Mouse (Mus musculus) kidney, embryonic 14.5 days (tissue): ENCODE data around the gene Akr1b7. TPM values are rescaled to one million over a fixed set of nuclear protein-coding genes. Genes with fewer than 3 reads are reported as not detected.
"Not testable (repeated sequence)": the region's sequence is repeated elsewhere in the genome, so short reads cannot be mapped to it uniquely, and the experiment has no call there.

Experiments used
- ATAC-seq: fragments of 200-750 bp; cut with Nextera tagmentation; 2 replicates; pipeline ENCODE4 v1.8.0; 2017; ENCODE audit warnings: moderate number of reproducible peaks, mild to moderate bottlenecking, moderate TSS enrichment, moderate library complexity; ENCODE audit not compliant: low FRiP score, low TSS enrichment
- H3K27ac ChIP-seq: fragments of 300-500 bp; sonication (generic); 2 replicates; pipeline ENCODE4 v1.5.1; 2014; ENCODE audit warnings: low read depth, mild to moderate bottlenecking, low read length, moderate library complexity, mixed read lengths
- H3K27me3 ChIP-seq: fragments of 300-500 bp; sonication (generic); 2 replicates; pipeline ENCODE4 v1.6.1; 2014; ENCODE audit warnings: mild to moderate bottlenecking, low read length; ENCODE audit not compliant: control insufficient read depth, insufficient read depth
- H3K36me3 ChIP-seq: fragments of 300-500 bp; sonication (generic); 2 replicates; pipeline ENCODE4 v1.6.1; 2014; ENCODE audit warnings: low read length, mixed read lengths; ENCODE audit not compliant: control insufficient read depth, insufficient read depth
- H3K4me1 ChIP-seq: fragments of 300-500 bp; sonication (generic); 2 replicates; pipeline ENCODE4 v1.6.1; 2014; ENCODE audit warnings: low read length, mixed read lengths; ENCODE audit not compliant: control insufficient read depth, insufficient read depth
- H3K4me2 ChIP-seq: fragments of 300-500 bp; sonication (generic); replicated peaks from 2 replicates; pipeline ENCODE4 v1.6.1; 2014; ENCODE audit warnings: low read depth, mild to moderate bottlenecking, low read length
- H3K4me3 ChIP-seq: fragments of 300-500 bp; sonication (generic); 2 replicates; pipeline ENCODE4 v1.5.1; 2014; ENCODE audit warnings: mild to moderate bottlenecking, low read length
- H3K9ac ChIP-seq: fragments of 300-500 bp; sonication (generic); 2 replicates; pipeline ENCODE4 v1.6.1; 2014; ENCODE audit warnings: low read depth, mild to moderate bottlenecking, low read length, moderate library complexity
- H3K9me3 ChIP-seq: fragments of 300-500 bp; sonication (generic); 2 replicates; pipeline ENCODE4 v1.6.1; 2016; ENCODE audit warnings: low read length; ENCODE audit not compliant: control insufficient read depth
- WGBS: fragments of 180-500 bp; shearing (Covaris S2); extraction: QIAGEN DNeasy Blood & Tissue Kit; methylation state at CpG from one replicate; pipeline ENCODE4 v1.1.7; 2014; 5-methylcytosine and 5-hydroxymethylcytosine counted together
- polyA plus RNA-seq: library from polyadenylated mRNA; unstranded; fragments of >200 nt; fragmentation: Nextera tagmentation; extraction: Ambion mirVana; gene quantifications from 2 replicates; pipeline ENCODE4 v1.2.1, GENCODE M21; 2014

Akr1b7 gene
- 32.1 and 33.8 TPM in 2 replicates for polyA plus RNA-seq

DNA sequence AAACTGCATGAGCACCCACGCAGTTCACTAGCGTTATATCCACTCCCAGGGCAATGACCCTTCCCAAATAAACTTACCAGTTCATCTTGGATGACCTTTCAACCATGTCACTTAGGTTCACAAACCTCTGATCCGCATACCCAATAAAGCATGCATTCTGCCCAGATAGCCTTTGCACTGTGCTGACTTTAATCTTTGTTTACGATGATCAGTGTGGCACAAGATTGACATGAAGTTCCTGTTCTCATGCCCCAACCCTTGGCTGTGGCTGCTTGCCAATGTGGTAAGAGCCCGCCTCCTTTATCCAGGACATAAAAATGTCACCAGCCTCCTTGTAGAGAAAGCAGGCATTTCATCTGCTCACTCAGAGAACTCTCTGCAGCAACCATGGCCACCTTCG, at the start of gene Akr1b7:
TSS of gene Akr1b7 (plus strand) at position 312 of the 400 bp plus-strand sequence.
- no peak within 1 kb of the TSS for H3K4me2 ChIP-seq
- H3K27me3 ChIP-seq = no peaks in the 10 kb centered on the region
- peaks cover 3% of the 10 kb centered on the region; the same call in 1 of the 2 replicates for H3K4me1 ChIP-seq
- no peak for ATAC-seq
- H3K36me3 ChIP-seq = no peaks in the 10 kb centered on the region
- H3K9ac ChIP-seq = no peak within 1 kb of the TSS
- H3K9me3 ChIP-seq = no peaks in the 10 kb centered on the region
- H3K4me3 ChIP-seq = no peak within 1 kb of the TSS
- no peak within 1 kb of the TSS for H3K27ac ChIP-seq
- WGBS = 17% methylated on average over 6 of the region's 6 CpGs

GRCm38 (mm10) chr6:34364217-34365136, 47.7 kb upstream of the Akr1b7 start:
- Histone ChIP-seq H3K4me2 (no peak overlapping the region), H3K9ac (no peak overlapping the region), H3K4me1 (no peaks in the 10 kb centered on the region), H3K27me3 (no peaks in the 10 kb centered on the region), H3K27ac (no peak overlapping the region), H3K9me3 (no peaks in the 10 kb centered on the region), H3K36me3 (no peaks in the 10 kb centered on the region), H3K4me3 (no peak overlapping the region)
- WGBS = 86% methylated on average over 12 of the region's 12 CpGs
- no peak for ATAC-seq

GRCm38 (mm10) chr6:34367998-34368397, 44.1 kb upstream of the Akr1b7 start:
- no peak overlapping the region for H3K9ac ChIP-seq
- no peaks in the 10 kb centered on the region for H3K27me3 ChIP-seq
- H3K36me3 ChIP-seq = no peaks in the 10 kb centered on the region
- H3K9me3 ChIP-seq = no peaks in the 10 kb centered on the region
- no peak overlapping the region for H3K27ac ChIP-seq
- ATAC-seq = no peak
- no peak overlapping the region for H3K4me3 ChIP-seq
- H3K4me2 ChIP-seq = no peak overlapping the region
- 75% methylated on average over 9 of the region's 9 CpGs for WGBS
- H3K4me1 ChIP-seq = no peaks in the 10 kb centered on the region

DNA sequence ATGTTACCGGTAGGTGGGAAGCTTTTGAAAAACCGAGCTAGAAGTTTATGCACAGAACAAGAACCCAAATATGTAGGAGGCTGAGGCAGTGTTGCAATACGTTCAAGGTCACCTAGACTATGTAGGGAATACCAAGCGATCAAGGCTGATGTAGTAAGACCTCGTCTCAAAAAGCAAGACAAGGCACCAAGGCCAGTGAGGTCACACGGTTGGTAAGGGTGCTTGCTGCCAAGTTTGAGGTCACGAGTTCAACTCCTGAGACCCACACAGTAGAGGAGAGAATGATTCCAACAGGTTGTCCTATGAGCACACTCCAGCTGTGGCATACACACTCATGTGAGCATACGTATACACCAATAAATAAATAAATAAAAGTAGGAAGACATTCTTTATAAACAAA, 42.1 kb upstream of the Akr1b7 start:
- H3K4me2 ChIP-seq = no peak overlapping the region
- no peak; the same call in 1 of the 2 replicates for ATAC-seq

DNA sequence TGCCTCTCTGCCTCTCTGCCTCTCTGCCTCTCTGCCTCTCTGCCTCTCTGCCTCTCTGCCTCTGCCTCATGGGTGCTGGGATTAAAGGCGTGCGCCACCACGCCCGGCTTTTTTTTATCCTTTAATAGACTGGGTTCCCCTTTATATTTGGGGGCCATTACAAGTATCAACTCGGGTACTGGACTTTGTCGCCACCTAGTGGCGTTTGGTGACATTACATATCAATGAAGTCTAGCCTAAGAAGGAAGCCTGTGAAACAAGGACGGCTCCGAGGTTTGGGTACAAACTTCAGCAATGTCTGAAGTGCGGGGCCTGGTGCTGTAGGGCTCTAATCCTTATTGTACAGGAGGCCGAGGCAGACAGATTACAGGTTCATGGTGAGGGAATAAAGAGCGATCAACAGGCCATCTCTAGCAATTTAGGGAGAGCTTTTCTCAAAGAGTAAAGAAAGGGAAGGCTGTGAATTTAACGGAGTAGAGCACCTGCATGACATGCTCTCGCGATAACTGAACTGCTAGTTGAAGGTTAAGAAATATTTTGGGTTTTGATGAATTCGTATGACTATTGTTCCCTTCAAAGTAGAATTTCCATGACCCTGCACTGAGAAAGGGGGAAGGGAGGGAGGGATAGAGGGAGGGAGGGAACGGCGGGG, 40.3 kb upstream of the Akr1b7 start:
- Histone ChIP-seq H3K27me3 (no peaks in the 10 kb centered on the region), H3K4me2 (no peak overlapping the region; the same call in 1 of the 2 replicates), H3K9ac (no peak overlapping the region), H3K9me3 (no peaks in the 10 kb centered on the region), H3K4me3 (no peak overlapping the region), H3K27ac (no peak overlapping the region), H3K4me1 (no peaks in the 10 kb centered on the region), H3K36me3 (no peaks in the 10 kb centered on the region)
- 33% methylated on average over 18 of the region's 18 CpGs for WGBS
- ATAC-seq = no peak

More for the DNA sequence above, 42.1 kb upstream of the Akr1b7 start:
- no peak overlapping the region for H3K4me3 ChIP-seq
- H3K27ac ChIP-seq = no peak overlapping the region
- H3K9ac ChIP-seq = no peak overlapping the region
- H3K36me3 ChIP-seq = no peaks in the 10 kb centered on the region
- no peaks in the 10 kb centered on the region for H3K27me3 ChIP-seq
- no peaks in the 10 kb centered on the region for H3K9me3 ChIP-seq
- 85% methylated on average over 8 of the region's 8 CpGs for WGBS
- H3K4me1 ChIP-seq = no peaks in the 10 kb centered on the region

- H3K9me3 ChIP-seq = no peaks in the 10 kb centered on the region
- no peaks in the 10 kb centered on the region for H3K27me3 ChIP-seq
- 78% methylated on average over 7 of the region's 7 CpGs for WGBS
- H3K9ac ChIP-seq = no peak overlapping the region
- H3K4me2 ChIP-seq = no peak overlapping the region
- no peak overlapping the region for H3K4me3 ChIP-seq
- H3K4me1 ChIP-seq = no peaks in the 10 kb centered on the region
- no peak for ATAC-seq
- H3K36me3 ChIP-seq = no peaks in the 10 kb centered on the region
- no peak overlapping the region for H3K27ac ChIP-seq
These were observed 38.3 kb upstream of the Akr1b7 start for GRCm38 (mm10) chr6:34373841-34374240.

GRCm38 (mm10) chr6:34375888-34376287, 36.2 kb upstream of the Akr1b7 start:
- ATAC-seq, H3K9me3 ChIP-seq, H3K4me3 ChIP-seq, H3K4me2 ChIP-seq, H3K27me3 ChIP-seq, H3K4me1 ChIP-seq, H3K27ac ChIP-seq, H3K36me3 ChIP-seq, H3K9ac ChIP-seq: not testable (repeated sequence)
- 74% methylated on average over 5 of the region's 5 CpGs for WGBS

GRCm38 (mm10) chr6:34383401-34383800, 28.7 kb upstream of the Akr1b7 start:
- Histone ChIP-seq H3K9me3 (no peaks in the 10 kb centered on the region), H3K27me3 (no peaks in the 10 kb centered on the region), H3K36me3 (peaks cover 3% of the 10 kb centered on the region; the same call in 1 of the 2 replicates), H3K4me2 (peak overlapping the region; percentile 79; the same call in 1 of the 2 replicates), H3K27ac (no peak overlapping the region), H3K9ac (no peak overlapping the region), H3K4me3 (no peak overlapping the region), H3K4me1 (peaks cover 5% of the 10 kb centered on the region; the same call in 1 of the 2 replicates)
- 45% methylated on average over 8 of the region's 8 CpGs for WGBS
- ATAC-seq = no peak
